Comparison of ENCODE assay signal across 10 mouse cellular contexts in genomic region chr12:107999751-108000714, GRCm38 (mm10). TPM values are rescaled to one million over a fixed set of nuclear protein-coding genes. Genes with fewer than 3 reads are reported as not detected.
DNase-seq lines count a peak whose midpoint lies in the region; ATAC-seq and TF ChIP-seq lines count a peak whose summit lies in the region.
"Had no signal": no experiment of that assay in that cellular context is flagged by ENCODE, and none has a peak within 500 bp of the region (broad histone marks: within the 10 kb centered on the region; RNA-seq: fewer than 3 reads in every experiment).

No protein-coding gene starts in this region.

- H3K27me3 ChIP-seq in heart, embryonic 16.5 days (ENCODE audit: control insufficient read depth, insufficient read depth, low read length), result peaks cover 40% of the 10 kb centered on the region
- peaks cover 61% of the 10 kb centered on the region for H3K27me3 ChIP-seq in heart, embryonic 10.5 days (ENCODE audit: insufficient read depth, poor library complexity, severe bottlenecking)
- H3K27me3 ChIP-seq in forebrain, embryonic 16.5 days (replicated peaks; ENCODE audit: control insufficient read depth, insufficient read depth, low read length), result no peaks in the 10 kb centered on the region
- H3K27me3 ChIP-seq in limb, embryonic 12.5 days, result peaks cover 27% of the 10 kb centered on the region

- ATAC-seq in heart, embryonic 16.5 days (replicated peaks; ENCODE audit: extremely low read depth, insufficient read depth, low FRiP score), result no peak
- ATAC-seq in forebrain, embryonic 16.5 days, result no peak
- ATAC-seq in limb, embryonic 12.5 days (ENCODE audit: insufficient number of reproducible peaks, insufficient read depth, low FRiP score, low TSS enrichment, low read depth), result no peak

- WGBS in heart, embryonic 16.5 days, result 72% methylated on average over 15 of the region's 15 CpGs
- 57% methylated on average over 15 of the region's 15 CpGs for WGBS in heart, embryonic 10.5 days
- 49% methylated on average over 15 of the region's 15 CpGs for WGBS in forebrain, embryonic 16.5 days
- 56% methylated on average over 15 of the region's 15 CpGs for WGBS in limb, embryonic 12.5 days
- WGBS in olfactory bulb, adult 2 months, result 36% methylated on average over 15 of the region's 15 CpGs

- no peak for DNase-seq in heart, embryonic 10.5 days (ENCODE audit: low spot score)
- DNase-seq in gastrocnemius, adult 18-20 months (ENCODE audit: low spot score), result no peak
- no peak for DNase-seq in gastrocnemius, postnatal 25 days
- DNase-seq in left cerebral cortex, adult 9 months (ENCODE audit: low spot score in 2 of 2), result no peak

- H3K9ac ChIP-seq in heart, embryonic 16.5 days (ENCODE audit: low read length), result peak overlapping the region; percentile 22
- H3K9ac ChIP-seq in forebrain, embryonic 16.5 days (replicated peaks; ENCODE audit: low read depth, low read length), result peak overlapping the region; percentile 100
- H3K9ac ChIP-seq in limb, embryonic 12.5 days (replicated peaks), result peak overlapping the region; percentile 28; the same call in 1 of the 2 replicates
- H3K9ac ChIP-seq: heart, embryonic 12.5 days had no signal

- peaks cover 7% of the 10 kb centered on the region for H3K4me1 ChIP-seq in heart, embryonic 16.5 days (ENCODE audit: control insufficient read depth, insufficient read depth, low read length)
- peaks cover 14% of the 10 kb centered on the region for H3K4me1 ChIP-seq in heart, embryonic 10.5 days
- H3K4me1 ChIP-seq in forebrain, embryonic 16.5 days (replicated peaks; ENCODE audit: control insufficient read depth, insufficient read depth, low read length), result peaks cover 45% of the 10 kb centered on the region
- H3K4me1 ChIP-seq in limb, embryonic 12.5 days (replicated peaks), result peaks cover 52% of the 10 kb centered on the region
- peaks cover 19% of the 10 kb centered on the region for H3K4me1 ChIP-seq in olfactory bulb, adult 2 months (ENCODE audit: control insufficient read depth, insufficient read depth, low read length)

- peak overlapping the region; percentile 76 for H3K4me3 ChIP-seq in heart, embryonic 16.5 days (ENCODE audit: low read length)
- no peak overlapping the region for H3K4me3 ChIP-seq in heart, embryonic 10.5 days
- peak overlapping the region; percentile 81 for H3K4me3 ChIP-seq in forebrain, embryonic 16.5 days (replicated peaks; ENCODE audit: low read length)
- H3K4me3 ChIP-seq in limb, embryonic 12.5 days (replicated peaks), result peak overlapping the region; percentile 87
- H3K4me3 ChIP-seq in olfactory bulb, adult 2 months (ENCODE audit: insufficient read depth, low read depth, low read length), result peak overlapping the region; percentile 57
- H3K4me3 ChIP-seq: heart, embryonic 12.5 days had no signal

- no peaks in the 10 kb centered on the region for H3K9me3 ChIP-seq in heart, embryonic 16.5 days (replicated peaks; ENCODE audit: control insufficient read depth, low read length)
- no peaks in the 10 kb centered on the region for H3K9me3 ChIP-seq in heart, embryonic 10.5 days
- no peaks in the 10 kb centered on the region for H3K9me3 ChIP-seq in forebrain, embryonic 16.5 days (ENCODE audit: control insufficient read depth, low read length)
- H3K9me3 ChIP-seq in limb, embryonic 12.5 days, result no peaks in the 10 kb centered on the region
- H3K9me3 ChIP-seq: heart, embryonic 12.5 days had no signal

- H3K27ac ChIP-seq in heart, embryonic 16.5 days (ENCODE audit: low read length), result no peak overlapping the region; the same call in 1 of the 2 replicates
- H3K27ac ChIP-seq in heart, embryonic 10.5 days, result no peak overlapping the region
- H3K27ac ChIP-seq in forebrain, embryonic 16.5 days (ENCODE audit: low read length), result peak overlapping the region; percentile 100
- H3K27ac ChIP-seq in limb, embryonic 12.5 days, result no peak overlapping the region
- peak overlapping the region; percentile 92 for H3K27ac ChIP-seq in olfactory bulb, adult 2 months (ENCODE audit: insufficient read depth, low read depth, low read length)
- H3K27ac ChIP-seq: kidney, postnatal 0 days had no signal

- no peaks in the 10 kb centered on the region for H3K36me3 ChIP-seq in heart, embryonic 16.5 days (ENCODE audit: control insufficient read depth, insufficient read depth)
- H3K36me3 ChIP-seq in heart, embryonic 10.5 days, result no peaks in the 10 kb centered on the region
- no peaks in the 10 kb centered on the region for H3K36me3 ChIP-seq in forebrain, embryonic 16.5 days (ENCODE audit: control insufficient read depth, insufficient read depth)
- no peaks in the 10 kb centered on the region for H3K36me3 ChIP-seq in limb, embryonic 12.5 days
- H3K36me3 ChIP-seq: heart, embryonic 12.5 days had no signal

- TF ChIP-seq CTCF in olfactory bulb, adult 2 months (IDR thresholded peaks at IDR 0.05; ENCODE audit: insufficient read depth, low read depth, low read length), result no peak

- no peak for TF ChIP-seq POLR2A in olfactory bulb, adult 2 months (IDR thresholded peaks at IDR 0.05; ENCODE audit: insufficient read depth, low read depth, low read length)

- no peak overlapping the region for H3K4me2 ChIP-seq in heart, embryonic 16.5 days (ENCODE audit: low read depth, low read length)
- H3K4me2 ChIP-seq in forebrain, embryonic 16.5 days (ENCODE audit: low read length), result peak overlapping the region; percentile 72
- H3K4me2 ChIP-seq in limb, embryonic 12.5 days, result peak overlapping the region; percentile 80
- H3K4me2 ChIP-seq: heart, embryonic 12.5 days had no signal

RNA-seq across cellular contexts. Expression of gene Bcl11b, which starts 3.4 kb away (rescaled TPM):
- polyA plus RNA-seq in heart, embryonic 16.5 days (2015; fragmentation: Nextera tagmentation; extraction: Ambion mirVana), result 6.3 and 9.0 TPM in 2 replicates
- 3.1 and 3.3 TPM in 2 replicates for polyA plus RNA-seq in heart, embryonic 10.5 days (2016; fragmentation: Nextera tagmentation; extraction: Ambion mirVana)
- 81.4 and 87.9 TPM in 2 replicates for polyA plus RNA-seq in forebrain, embryonic 16.5 days (2015; fragmentation: Nextera tagmentation; extraction: Ambion mirVana)
- polyA plus RNA-seq in limb, embryonic 12.5 days (2016; fragmentation: Nextera tagmentation; extraction: Ambion mirVana), result 19.6 and 19.9 TPM in 2 replicates
- polyA plus RNA-seq in olfactory bulb, adult 2 months (2012; ENCODE audit: insufficient read depth, insufficient read length, low replicate concordance, missing spikeins), result 49.8 and 56.3 TPM in 2 replicates
- not detected for total RNA-seq in gastrocnemius, adult 18-20 months (2021)
- total RNA-seq in gastrocnemius, postnatal 25 days (2021), result under 1 TPM in 1 of 2 experiments, not detected in 1; 0.27 TPM

Comparison
In these comparisons a context has a peak if more than half of its experiments do, and no peak if none do; other contexts are left out.
1. H3K27ac ChIP-seq: peak in forebrain, embryonic 16.5 days (single experiment) and olfactory bulb, adult 2 months (single experiment); none in heart, embryonic 16.5 days (single experiment), heart, embryonic 10.5 days (single experiment) and limb, embryonic 12.5 days (single experiment).
2. H3K9ac ChIP-seq: peak in every context shown above with its lines; median percentile 100 in forebrain, embryonic 16.5 days; 28 in limb, embryonic 12.5 days; 22 in heart, embryonic 16.5 days.